21 mouse cellular contexts compared by ENCODE assay signal in genomic region chr12:100445271-100445670, GRCm38 (mm10).
DNase-seq lines count a peak whose midpoint lies in the region; ATAC-seq and TF ChIP-seq lines count a peak whose summit lies in the region.
"Had no signal": no experiment of that assay in that cellular context is flagged by ENCODE, and none has a peak within 500 bp of the region (broad histone marks: within the 10 kb centered on the region; RNA-seq: fewer than 3 reads in every experiment).

No protein-coding gene starts in this region.

- H3K27ac ChIP-seq in gastrocnemius, adult 2 months: peak overlapping the region; percentile 41
- H3K27ac ChIP-seq in heart, postnatal 0 days (ENCODE audit: low read depth): peak overlapping the region; percentile 50
- peak overlapping the region; percentile 61 for H3K27ac ChIP-seq in brown adipose tissue, adult 24 weeks (replicated peaks; ENCODE audit: low read depth, low read length)
- H3K27ac ChIP-seq in kidney, embryonic 14.5 days (ENCODE audit: low read depth, low read length): no peak overlapping the region
- H3K27ac ChIP-seq: forebrain, embryonic 15.5 days; heart, adult 2 months; hindbrain, embryonic 12.5 days; liver, embryonic 14.5 days; midbrain, embryonic 13.5 days; stomach, postnatal 0 days had no signal

- no peak overlapping the region for H3K9ac ChIP-seq in heart, postnatal 0 days (replicated peaks; ENCODE audit: low read depth, low read length)
- H3K9ac ChIP-seq in kidney, embryonic 14.5 days (ENCODE audit: low read depth, low read length): no peak overlapping the region
- H3K9ac ChIP-seq: forebrain, embryonic 15.5 days; hindbrain, embryonic 12.5 days; liver, embryonic 14.5 days; midbrain, embryonic 13.5 days had no signal

- H3K4me3 ChIP-seq in gastrocnemius, adult 2 months: no peak overlapping the region
- no peak overlapping the region for H3K4me3 ChIP-seq in heart, postnatal 0 days (ENCODE audit: low read depth, low read length)
- no peak overlapping the region for H3K4me3 ChIP-seq in brown adipose tissue, adult 24 weeks (ENCODE audit: insufficient read depth, low read depth, low read length)
- H3K4me3 ChIP-seq in kidney, embryonic 14.5 days (ENCODE audit: low read length): no peak overlapping the region
- H3K4me3 ChIP-seq: forebrain, embryonic 15.5 days; heart, adult 2 months; hindbrain, embryonic 12.5 days; midbrain, embryonic 13.5 days had no signal

- WGBS in heart, postnatal 0 days: 66% methylated on average over 6 of the region's 6 CpGs
- WGBS in kidney, embryonic 14.5 days: 81% methylated on average over 6 of the region's 6 CpGs

- peaks cover 40% of the 10 kb centered on the region for H3K4me1 ChIP-seq in heart, postnatal 0 days (ENCODE audit: control insufficient read depth, insufficient read depth)
- H3K4me1 ChIP-seq in brown adipose tissue, adult 24 weeks (ENCODE audit: control insufficient read depth, insufficient read depth, insufficient read length, low read length): peaks cover 36% of the 10 kb centered on the region
- 0 out of 2 replicates have a peak, but pooled peaks cover 2% of the 10 kb centered on the region for H3K4me1 ChIP-seq in kidney, embryonic 14.5 days (ENCODE audit: control insufficient read depth, insufficient read depth, low read length)

- DNase-seq in gastrocnemius, adult 2 months: no peak
- no peak for DNase-seq in gastrocnemius, adult 8-10 months (ENCODE audit: low spot score in 2 of 2)
- peak; percentile 48 for DNase-seq in heart, postnatal 0 days (ENCODE audit: low spot score)
- no peak for DNase-seq in heart, postnatal 14 days
- DNase-seq in A20 (ENCODE audit: low read depth, low spot score): peak; percentile 81
- no peak for DNase-seq in kidney, adult 11 months
- DNase-seq: adrenal gland, postnatal 10 days; cerebellum, adult 18-20 months; cerebellum, postnatal 25 days; embryo, embryonic 11 days; gastrocnemius, postnatal 10 days; kidney, adult 8-10 months; kidney, postnatal 36 days had no signal

- TF ChIP-seq CTCF in gastrocnemius, adult 2 months (IDR thresholded peaks at IDR 0.05): no peak
- TF ChIP-seq CTCF in heart, postnatal 0 days (IDR thresholded peaks at IDR 0.05; ENCODE audit: low read depth): no peak

- no peak overlapping the region for H3K4me2 ChIP-seq in heart, postnatal 0 days (ENCODE audit: low read depth, low read length)
- no peak overlapping the region for H3K4me2 ChIP-seq in kidney, embryonic 14.5 days (replicated peaks; ENCODE audit: low read depth, low read length)
- H3K4me2 ChIP-seq: forebrain, embryonic 15.5 days; hindbrain, embryonic 12.5 days; midbrain, embryonic 13.5 days had no signal

- ATAC-seq in heart, postnatal 0 days (ENCODE audit: insufficient read depth, low read depth): no peak
- no peak for ATAC-seq in kidney, embryonic 14.5 days (ENCODE audit: low FRiP score, low TSS enrichment)
- ATAC-seq: forebrain, embryonic 15.5 days; midbrain, embryonic 13.5 days had no signal

- H3K27me3 ChIP-seq in heart, postnatal 0 days (ENCODE audit: control insufficient read depth, insufficient read depth, low read length): no peaks in the 10 kb centered on the region
- no peaks in the 10 kb centered on the region for H3K27me3 ChIP-seq in kidney, embryonic 14.5 days (ENCODE audit: control insufficient read depth, insufficient read depth, low read length)
- H3K27me3 ChIP-seq: forebrain, embryonic 15.5 days; hindbrain, embryonic 12.5 days; midbrain, embryonic 13.5 days had no signal

- peaks cover 13% of the 10 kb centered on the region; the same call in 1 of the 2 replicates for H3K36me3 ChIP-seq in heart, postnatal 0 days (replicated peaks; ENCODE audit: control insufficient read depth, insufficient read depth, low read length)
- H3K36me3 ChIP-seq in kidney, embryonic 14.5 days (ENCODE audit: control insufficient read depth, insufficient read depth, low read length): 0 out of 2 replicates have a peak, but pooled peaks cover 2% of the 10 kb centered on the region

- TF ChIP-seq EP300 in heart, postnatal 0 days (IDR thresholded peaks at IDR 0.05; ENCODE audit: low read depth): no peak

- no peaks in the 10 kb centered on the region for H3K9me3 ChIP-seq in heart, postnatal 0 days (replicated peaks; ENCODE audit: control insufficient read depth, low read length)
- no peaks in the 10 kb centered on the region for H3K9me3 ChIP-seq in kidney, embryonic 14.5 days (ENCODE audit: control insufficient read depth, low read length)
- H3K9me3 ChIP-seq: forebrain, embryonic 15.5 days; hindbrain, embryonic 12.5 days; midbrain, embryonic 13.5 days had no signal

- intact Hi-C loops in gastrocnemius, adult 2 months (cut with DNase I): no loop called here
- intact Hi-C loops in heart, postnatal 14 days (cut with DNase I): no loop called here

Comparison
In these comparisons a context has a peak if more than half of its experiments do, and no peak if none do; other contexts are left out.
1. DNase-seq: peak in heart, postnatal 0 days (single experiment) and A20 (single experiment); none in gastrocnemius, adult 2 months (single experiment), gastrocnemius, adult 8-10 months (0 of 2), heart, postnatal 14 days (0 of 2) and kidney, adult 11 months (single experiment).